Mouse (Mus musculus): ENCODE data around the gene Gnai2.
"Not testable (repeated sequence)": the region's sequence is repeated elsewhere in the genome, so short reads cannot be mapped to it uniquely, and the experiment has no call there.

GRCm38 (mm10) chr9:107565556-107565955 is 69.6 kb downstream of the Gnai2 start:
- not testable (repeated sequence) for TF ChIP-seq CTCF (IDR thresholded peaks at IDR 0.05; ENCODE audit: extremely low read depth, insufficient read depth, insufficient read length, insufficient replicate concordance); POLR2A (IDR thresholded peaks at IDR 0.05; ENCODE audit: low read depth, low read length)
